Mouse (Mus musculus) myocyte (in vitro differentiated cells): ENCODE results near the gene Fcor.

Source experiments
- E2F4 ChIP-seq: IDR thresholded peaks from one replicate; pipeline ENCODE4 v1.6.1; 2011; ENCODE audit warnings: mild to moderate bottlenecking, control low read depth, moderate library complexity; ENCODE audit not compliant: insufficient read depth
- POLR2A ChIP-seq: IDR thresholded peaks from one replicate; pipeline ENCODE4 v1.6.1; 2011; ENCODE audit warnings: low read depth, mild to moderate bottlenecking, control low read depth, moderate library complexity; ENCODE audit not compliant: insufficient read length
- POLR2AphosphoS2 ChIP-seq: IDR thresholded peaks from one replicate; pipeline ENCODE4 v1.6.1; 2011; ENCODE audit warnings: low read depth, control low read depth; ENCODE audit not compliant: insufficient read length

DNA sequence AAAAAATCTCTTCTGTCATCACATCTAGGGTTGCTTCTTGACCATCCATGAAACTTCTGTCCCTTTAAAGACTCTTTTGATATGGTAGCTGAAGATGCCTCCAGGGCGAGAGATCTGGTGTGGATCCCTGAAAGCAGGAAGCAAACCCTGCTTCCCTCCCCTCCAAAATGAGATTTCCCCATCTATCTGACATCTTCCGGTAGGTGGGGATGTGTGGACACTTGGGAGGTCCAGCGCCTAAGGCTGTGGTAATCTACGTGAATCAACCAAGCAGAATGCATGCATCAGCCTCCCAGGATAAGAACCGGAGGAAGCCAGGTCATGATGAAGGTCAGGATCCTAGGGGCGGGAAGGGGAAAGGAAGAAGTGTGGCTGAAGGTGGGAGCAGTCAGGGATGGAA, 6.7 kb downstream of the Fcor start, which contains the start of gene Mcemp1:
- TF ChIP-seq E2F4 (no peak), POLR2A (no peak), POLR2AphosphoS2 (no peak)
